Mouse (Mus musculus) heart, adult 2 months (tissue): ENCODE results near the gene Zfp638. TPM values are rescaled to one million over a fixed set of nuclear protein-coding genes. Genes with fewer than 3 reads are reported as not detected.
"Not testable (repeated sequence)": the region's sequence is repeated elsewhere in the genome, so short reads cannot be mapped to it uniquely, and the experiment has no call there.

Experiments
- DNase-seq, 2 experiments: peaks; one replicate each; pipeline ENCODE4 v3.0.0; 2021
- H3K27ac ChIP-seq: fragments of 200-600 bp; 2 replicates; pipeline ENCODE4 v1.8.1; 2022
- H3K27me3 ChIP-seq: fragments of 200-500 bp; 2 replicates; pipeline ENCODE4 v1.6.1; 2012; ENCODE audit warnings: mild to moderate bottlenecking, low read length, inconsistent platforms, mixed read lengths; ENCODE audit not compliant: control insufficient read depth, insufficient read depth
- H3K36me3 ChIP-seq: fragments of 200-500 bp; 2 replicates; pipeline ENCODE4 v1.6.1; 2012; ENCODE audit warnings: low read length, inconsistent platforms; ENCODE audit not compliant: control insufficient read depth, insufficient read depth
- H3K4me1 ChIP-seq: fragments of 200-500 bp; 2 replicates; pipeline ENCODE4 v1.6.1; 2011; ENCODE audit warnings: low read length; ENCODE audit not compliant: control insufficient read depth, insufficient read depth
- H3K4me3 ChIP-seq: fragments of 200-600 bp; 2 replicates; pipeline ENCODE4 v1.8.1; 2022
- H3K79me2 ChIP-seq: fragments of 200-500 bp; replicated peaks from 2 replicates; pipeline ENCODE4 v1.6.1; 2012; ENCODE audit warnings: mild to moderate bottlenecking, inconsistent platforms, low read length, moderate library complexity, mixed read lengths; ENCODE audit not compliant: control insufficient read depth, insufficient read depth
- H3K9ac ChIP-seq: fragments of 200-500 bp; 2 replicates; pipeline ENCODE4 v1.6.1; 2012; ENCODE audit warnings: low read depth, mild to moderate bottlenecking, control low read depth, inconsistent platforms, low read length, mixed read lengths
- CTCF ChIP-seq: fragments of 200-600 bp; IDR thresholded peaks from 2 replicates; pipeline ENCODE4 v1.8.1; 2022; ENCODE audit warnings: antibody characterized with exemption, mild to moderate bottlenecking, moderate library complexity
- EP300 ChIP-seq: fragments of 200-500 bp; IDR thresholded peaks from 2 replicates; pipeline ENCODE4 v1.6.1; 2011; ENCODE audit warnings: low read depth, low read length, control low read depth; ENCODE audit not compliant: insufficient read depth
- POLR2A ChIP-seq: fragments of 200-500 bp; IDR thresholded peaks from 2 replicates; pipeline ENCODE4 v1.6.1; 2011; ENCODE audit warnings: mild to moderate bottlenecking, low read depth, low read length, control low read depth; ENCODE audit not compliant: insufficient read depth
- WGBS: fragments of 180-500 bp; shearing (Covaris S2); methylation state at CpG from one replicate; pipeline ENCODE4 v1.1.7; 2018; 5-methylcytosine and 5-hydroxymethylcytosine counted together
- intact Hi-C: fragments of 180-260 bp; cut with DNase I; formaldehyde crosslinking; loops from one replicate; pipeline ENCODE4 v1.15.1; 2025
- polyA plus RNA-seq: library from polyadenylated mRNA; depleted of rRNA; stranded (reverse); fragments of >200 nt; gene quantifications from 2 replicates; pipeline ENCODE4 v1.2.3, GENCODE M21; 2012; rRNA removed
- total RNA-seq, 2 experiments: library from RNA; stranded (reverse); gene quantifications; 2 replicates each; pipeline ENCODE4 v1.2.3; 2021

Zfp638 gene
- total and polyA plus RNA-seq, 3 experiments, result 7.3 to 55.2 (median 55.0) TPM

- intact Hi-C loops, result no loop called here
- Histone ChIP-seq H3K27me3 (no peaks in the 10 kb centered on the region), H3K9ac (no peak overlapping the region), H3K79me2 (peaks cover 5% of the 10 kb centered on the region), H3K36me3 (peaks cover 7% of the 10 kb centered on the region), H3K4me1 (peaks cover 24% of the 10 kb centered on the region), H3K27ac (no peak overlapping the region), H3K4me3 (no peak overlapping the region)
- 92% methylated on average over 3 of the region's 3 CpGs for WGBS
- TF ChIP-seq EP300 (no peak), CTCF (no peak), POLR2A (no peak)
- DNase-seq, result no peak
Observed at GRCm38 (mm10) chr6:84025636-84026035, 158.7 kb downstream of the Zfp638 start.

- Histone ChIP-seq H3K79me2 (peaks cover 2% of the 10 kb centered on the region), H3K9ac (no peak overlapping the region), H3K4me3 (no peak overlapping the region), H3K27me3 (no peaks in the 10 kb centered on the region), H3K4me1 (peaks cover 13% of the 10 kb centered on the region), H3K27ac (no peak overlapping the region), H3K36me3 (peaks cover 4% of the 10 kb centered on the region)
- DNase-seq, result no peak
- intact Hi-C loops, result no loop called here
- TF ChIP-seq POLR2A, result no peak
- TF ChIP-seq CTCF, result no peak
- no peak for TF ChIP-seq EP300
Observed at GRCm38 (mm10) chr6:84028791-84029190, 161.9 kb downstream of the Zfp638 start.

- no peak for DNase-seq
- peaks cover 4% of the 10 kb centered on the region for H3K36me3 ChIP-seq
- WGBS, result 88% methylated on average over 7 of the region's 7 CpGs
- intact Hi-C loops, result no loop called here
- H3K9ac ChIP-seq, result no peak overlapping the region
- H3K27me3 ChIP-seq, result no peaks in the 10 kb centered on the region
- no peak overlapping the region for H3K4me3 ChIP-seq
- no peak overlapping the region for H3K27ac ChIP-seq
- peaks cover 2% of the 10 kb centered on the region for H3K79me2 ChIP-seq
- H3K4me1 ChIP-seq, result peaks cover 13% of the 10 kb centered on the region
- TF ChIP-seq CTCF (no peak), POLR2A (no peak), EP300 (no peak)
Observed at GRCm38 (mm10) chr6:84029775-84030174, 162.9 kb downstream of the Zfp638 start.

- H3K79me2 ChIP-seq, intact Hi-C loops, H3K27ac ChIP-seq, H3K36me3 ChIP-seq, DNase-seq, H3K27me3 ChIP-seq, H3K4me3 ChIP-seq, H3K9ac ChIP-seq: not testable (repeated sequence)
- peaks cover 11% of the 10 kb centered on the region for H3K4me1 ChIP-seq
- 16% methylated on average over 5 of the region's 5 CpGs for WGBS
Observed at GRCm38 (mm10) chr6:84032516-84032915, 165.6 kb downstream of the Zfp638 start.

Other genes with a start within 250 kb of the Zfp638 start
- under 1 TPM; 0.27 to 0.57 TPM for gene Clec4f, start 210.9 kb upstream of the Zfp638 start, total RNA-seq
- 0.23 TPM in 1 of 2 replicates, not detected in the other for gene Clec4f, start 210.9 kb upstream of the Zfp638 start, polyA plus RNA-seq
- 1 to 10 TPM in 1 of 2 experiments, under 1 TPM in 1; 0.86 to 1.1 TPM for gene Cd207, start 189.3 kb upstream of the Zfp638 start, total RNA-seq
- 1.6 and 4.2 TPM in 2 replicates for gene Cd207, start 189.3 kb upstream of the Zfp638 start, polyA plus RNA-seq
- not detected for gene Vax2, start 155.8 kb upstream of the Zfp638 start, total RNA-seq
- gene Vax2, start 155.8 kb upstream of the Zfp638 start, polyA plus RNA-seq, result not detected in 2 replicates
- gene Atp6v1b1, start 124.1 kb upstream of the Zfp638 start, total RNA-seq, result not detected
- 1.4 TPM in 1 of 2 replicates, not detected in the other for gene Atp6v1b1, start 124.1 kb upstream of the Zfp638 start, polyA plus RNA-seq
- gene Ankrd53, start 104.5 kb upstream of the Zfp638 start, total RNA-seq, result not detected
- gene Ankrd53, start 104.5 kb upstream of the Zfp638 start, polyA plus RNA-seq, result 0.12 TPM in 1 of 2 replicates, not detected in the other
- 100 to 1,000 TPM in 1 of 2 experiments, 10 to 100 TPM in 1; 90.6 to 102 TPM for gene Tex261, start 91.3 kb upstream of the Zfp638 start, total RNA-seq
- 126 and 156 TPM in 2 replicates for gene Tex261, start 91.3 kb upstream of the Zfp638 start, polyA plus RNA-seq
- 10 to 100 TPM; 16.1 to 18.3 TPM for gene Nagk, start 72.1 kb upstream of the Zfp638 start, total RNA-seq
- gene Nagk, start 72.1 kb upstream of the Zfp638 start, polyA plus RNA-seq, result 14.1 and 14.2 TPM in 2 replicates
- gene Paip2b, start 35.4 kb upstream of the Zfp638 start, total RNA-seq, result 10 to 100 TPM; 35.4 to 39.4 TPM
- gene Paip2b, start 35.4 kb upstream of the Zfp638 start, polyA plus RNA-seq, result 13.4 and 31.8 TPM in 2 replicates
- gene Dysf, start 141.5 kb downstream of the Zfp638 start, total RNA-seq, result 100 to 1,000 TPM in 1 of 2 experiments, 10 to 100 TPM in 1; 87.4 to 100 TPM
- 51.1 and 66.4 TPM in 2 replicates for gene Dysf, start 141.5 kb downstream of the Zfp638 start, polyA plus RNA-seq